Mouse (Mus musculus): Measurements from ENCODE around the gene Gbx2. TPM values are rescaled to one million over a fixed set of nuclear protein-coding genes. Genes with fewer than 3 reads are reported as not detected.

Gene Gbx2
- total RNA-seq, 2 experiments from 2014 or later = not detected

DNA sequence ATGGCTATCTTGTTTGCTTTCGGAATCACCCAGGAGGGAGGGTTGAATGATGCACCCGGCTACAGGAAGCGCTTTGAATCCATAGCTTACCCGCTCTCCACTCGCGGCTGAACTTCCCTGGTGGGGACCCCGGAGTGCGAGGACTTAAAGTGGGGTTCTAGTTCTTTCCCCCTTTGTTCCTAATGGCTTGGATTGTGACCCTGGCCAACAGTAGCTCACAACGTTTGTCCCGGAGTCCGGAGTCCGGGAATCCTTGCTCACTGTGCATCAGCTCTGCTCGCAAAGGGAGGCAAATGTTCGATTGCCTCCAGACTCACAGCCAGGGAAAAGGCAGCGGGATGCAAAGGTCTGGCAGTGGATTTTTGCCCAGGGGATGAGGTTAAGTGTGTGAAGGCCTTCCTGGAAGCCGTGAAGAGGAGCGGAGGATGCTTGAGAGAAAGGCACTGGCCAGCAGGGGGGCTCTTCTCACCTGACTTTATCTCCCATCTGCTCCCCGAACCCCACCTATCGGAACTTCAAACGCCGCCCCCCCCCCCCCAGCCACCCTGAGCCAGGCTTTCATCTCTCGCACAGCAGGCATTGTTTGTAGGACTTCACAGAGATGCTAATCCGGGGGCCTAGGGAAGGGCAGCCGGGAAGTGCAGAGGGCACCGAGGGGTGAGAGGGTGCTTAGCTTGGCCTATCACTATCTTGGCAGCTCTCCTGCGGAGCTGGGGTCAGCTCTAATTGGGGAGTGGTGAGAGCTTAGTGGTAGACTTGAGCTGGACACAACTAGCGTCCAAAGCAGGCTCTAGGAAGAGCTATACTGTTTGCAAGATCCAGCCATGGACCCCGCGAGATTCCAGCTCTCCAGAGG is 4.7 kb upstream of the Gbx2 start:
- DNase-seq (ENCODE audit: low spot score in 2 of 2) = no peak

- no peak for DNase-seq (ENCODE audit: low spot score in 2 of 2)
These were observed 3.6 kb upstream of the Gbx2 start for GRCm38 (mm10) chr1:89934316-89935260.

DNA sequence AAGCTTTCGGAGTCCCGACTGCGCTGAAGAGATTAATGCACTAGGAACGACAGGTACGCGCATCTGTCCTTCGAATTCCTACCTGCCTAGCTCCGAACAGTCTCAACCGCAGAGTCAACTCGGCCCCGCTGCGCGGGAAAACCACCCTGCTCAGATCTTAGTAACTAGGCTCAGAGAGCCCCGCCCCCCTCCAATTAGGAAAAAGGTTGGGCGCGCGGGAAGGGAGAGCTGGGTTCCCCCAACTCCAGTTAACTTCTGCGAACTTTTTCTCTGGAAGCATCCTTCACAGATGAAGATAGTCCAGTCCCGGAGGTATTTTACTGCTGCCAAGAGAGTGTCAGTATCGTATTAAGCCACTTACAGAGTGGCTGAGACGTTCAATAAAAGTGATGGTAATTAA is 2.8 kb upstream of the Gbx2 start:
- no peak for DNase-seq (ENCODE audit: low spot score in 2 of 2)

GRCm38 (mm10) chr1:89933028-89933427 is 2.0 kb upstream of the Gbx2 start:
- no peak for DNase-seq (ENCODE audit: low spot score in 2 of 2)

DNA sequence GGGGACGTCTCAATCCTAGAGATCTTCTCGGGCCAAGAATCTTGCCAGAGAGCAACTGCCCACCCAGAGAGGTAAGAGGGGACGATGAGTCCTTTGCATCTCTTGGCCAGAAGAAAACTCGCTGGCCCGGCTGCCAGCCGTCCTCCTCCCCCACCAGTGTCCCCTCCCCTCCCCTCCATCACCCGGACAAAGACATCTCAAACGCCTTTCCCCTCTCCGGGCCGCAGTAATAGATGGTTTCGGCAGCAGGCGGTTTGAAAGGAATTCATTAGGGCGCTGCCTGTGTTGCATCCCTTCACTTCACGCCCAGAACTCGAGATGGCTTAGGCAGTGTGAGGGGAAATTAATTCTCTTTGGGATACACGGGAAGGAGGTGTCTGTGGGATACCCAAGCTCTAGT is 1.6 kb upstream of the Gbx2 start:
- no peak for DNase-seq (ENCODE audit: low spot score in 2 of 2)

DNA sequence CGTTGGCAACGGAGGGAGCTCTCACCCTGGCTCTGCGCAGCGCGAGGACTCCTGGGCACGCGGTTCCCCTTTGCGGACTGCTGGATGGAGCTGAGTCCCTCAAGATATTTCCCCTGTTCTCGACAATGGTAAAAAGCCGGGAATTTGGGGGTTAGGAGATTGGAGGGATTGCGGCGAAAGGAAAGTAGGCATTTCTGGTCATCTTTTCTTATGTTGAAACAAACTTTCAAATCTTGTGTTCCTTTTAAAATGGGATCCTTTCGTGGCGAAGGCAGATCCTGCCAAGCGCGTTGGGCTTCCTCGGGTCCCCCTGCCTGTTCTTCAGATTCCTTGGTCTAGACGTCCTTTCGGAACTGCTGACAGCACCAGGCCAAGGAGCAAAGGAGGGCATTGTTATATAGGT is 1.0 kb upstream of the Gbx2 start:
- DNase-seq (ENCODE audit: low spot score in 2 of 2) = no peak

DNA sequence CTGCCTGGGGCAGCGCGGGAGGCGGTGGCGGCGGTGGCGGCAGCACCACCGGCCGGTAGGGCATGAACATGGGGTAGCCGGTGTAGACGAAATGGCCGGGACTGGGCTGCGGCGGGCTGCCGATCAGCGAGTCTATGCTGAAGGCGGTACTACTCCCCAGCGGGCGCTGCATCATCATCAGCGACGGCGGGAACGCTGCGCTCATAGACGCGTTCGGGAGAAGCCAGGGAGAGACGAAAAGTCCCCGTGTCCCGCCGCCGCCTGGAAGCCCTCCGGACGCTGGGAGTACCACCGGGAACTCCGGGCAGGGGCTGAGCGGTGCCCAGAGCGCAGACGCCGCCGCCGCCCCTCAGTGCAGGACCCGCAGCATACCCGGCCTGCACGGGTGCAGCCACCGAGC is 428 bp downstream of the Gbx2 start:
- DNase-seq (ENCODE audit: low spot score in 2 of 2) = no peak

DNA sequence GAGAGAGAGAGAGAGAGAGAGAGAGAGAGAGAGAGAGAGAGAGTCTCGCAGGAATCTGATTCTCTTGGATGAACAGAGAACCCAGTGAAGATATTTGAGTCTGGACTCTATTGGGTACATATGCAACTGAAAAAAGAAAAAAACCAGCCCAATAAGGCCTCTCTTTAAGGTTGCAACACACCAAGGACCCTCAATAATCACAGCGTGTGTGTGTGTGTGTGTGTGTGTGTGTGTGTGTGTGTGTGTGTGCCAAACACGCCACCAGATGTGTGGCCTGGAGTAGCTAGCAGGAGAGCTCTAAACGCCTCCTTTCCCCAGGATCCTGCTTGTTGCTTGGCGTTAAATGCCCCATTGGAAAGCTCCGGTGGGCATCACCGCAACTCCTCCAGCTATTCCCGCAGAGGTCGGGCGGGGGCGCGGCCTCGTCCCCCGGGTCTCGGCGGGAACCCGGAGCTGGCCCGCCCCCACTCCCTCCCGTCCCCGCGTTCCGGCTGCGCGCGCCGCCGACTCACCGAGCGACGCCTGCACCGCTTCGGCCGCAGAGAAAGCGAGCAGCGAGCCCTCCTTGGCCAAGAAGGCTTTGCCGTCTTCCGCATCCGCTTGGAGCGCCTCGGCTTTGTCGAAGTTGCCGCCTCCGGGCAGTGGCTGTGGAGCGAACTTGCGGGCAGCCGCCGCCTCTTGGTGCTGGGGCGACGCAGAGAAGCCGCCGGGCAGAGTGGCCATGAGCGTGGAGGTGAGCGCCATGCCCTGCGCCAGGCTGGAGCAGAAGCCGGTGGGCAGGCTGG is 1.1 kb downstream of the Gbx2 start:
- no peak for DNase-seq (ENCODE audit: low spot score in 2 of 2)

- no peak for DNase-seq (ENCODE audit: low spot score in 2 of 2)
These were observed 1.8 kb downstream of the Gbx2 start for GRCm38 (mm10) chr1:89929181-89929580.

- no peak for DNase-seq (ENCODE audit: low spot score in 2 of 2)
These were observed 2.3 kb downstream of the Gbx2 start for GRCm38 (mm10) chr1:89928676-89929075.

DNA sequence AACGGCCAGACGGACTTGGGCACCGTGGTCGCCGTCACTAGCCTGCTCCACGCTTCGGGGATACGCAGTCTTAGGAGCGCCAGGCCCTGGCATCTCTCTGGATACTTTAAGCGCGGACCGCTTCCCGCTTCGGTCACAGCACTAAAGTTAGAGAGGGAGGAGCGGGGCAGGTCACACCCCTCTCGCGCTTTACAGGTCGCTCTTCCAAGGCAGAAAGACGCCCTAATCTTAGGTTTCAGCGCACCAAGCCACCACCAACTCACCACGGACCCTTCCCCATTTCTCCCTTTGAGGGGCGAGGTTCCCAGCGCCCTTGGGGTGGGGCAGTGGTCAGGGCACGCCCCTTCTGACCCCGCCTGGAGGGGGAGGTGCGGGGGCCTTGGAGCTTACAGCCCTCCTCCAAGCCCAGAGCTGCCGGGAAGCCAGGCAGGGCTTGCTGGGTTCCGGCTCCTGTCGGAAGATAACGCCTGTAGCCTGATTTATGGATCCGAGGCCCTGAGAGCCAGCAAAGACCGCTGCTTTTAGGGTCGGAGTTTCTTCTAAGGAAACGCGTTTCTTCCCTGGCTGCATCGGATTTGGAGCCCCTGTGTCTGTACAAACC is 3.8 kb downstream of the Gbx2 start:
- DNase-seq (ENCODE audit: low spot score in 2 of 2) = no peak

DNA sequence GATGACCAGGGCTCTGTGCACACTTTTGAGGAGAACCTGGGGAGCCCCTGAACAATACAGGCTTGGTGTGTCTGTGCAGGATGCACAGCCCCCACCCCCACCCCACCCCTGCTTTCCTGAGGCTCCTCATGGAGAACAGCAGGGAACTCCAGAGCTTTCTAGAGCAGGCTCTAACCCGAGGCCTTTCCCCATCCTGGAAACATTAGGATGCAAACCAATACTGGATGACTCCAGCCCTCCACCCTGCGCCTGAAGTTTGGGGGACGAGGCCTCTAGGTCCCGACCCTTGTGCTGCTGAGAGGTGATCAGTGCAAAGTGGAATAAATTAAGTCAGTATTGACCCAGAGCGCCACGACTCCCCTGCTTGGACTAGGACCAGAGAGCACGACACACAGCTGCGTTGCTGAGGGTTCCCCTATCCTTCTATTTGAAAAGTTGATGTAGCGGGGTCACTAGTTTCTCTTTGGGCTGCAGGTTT is 4.4 kb downstream of the Gbx2 start:
- no peak for DNase-seq (ENCODE audit: low spot score in 2 of 2)

DNA sequence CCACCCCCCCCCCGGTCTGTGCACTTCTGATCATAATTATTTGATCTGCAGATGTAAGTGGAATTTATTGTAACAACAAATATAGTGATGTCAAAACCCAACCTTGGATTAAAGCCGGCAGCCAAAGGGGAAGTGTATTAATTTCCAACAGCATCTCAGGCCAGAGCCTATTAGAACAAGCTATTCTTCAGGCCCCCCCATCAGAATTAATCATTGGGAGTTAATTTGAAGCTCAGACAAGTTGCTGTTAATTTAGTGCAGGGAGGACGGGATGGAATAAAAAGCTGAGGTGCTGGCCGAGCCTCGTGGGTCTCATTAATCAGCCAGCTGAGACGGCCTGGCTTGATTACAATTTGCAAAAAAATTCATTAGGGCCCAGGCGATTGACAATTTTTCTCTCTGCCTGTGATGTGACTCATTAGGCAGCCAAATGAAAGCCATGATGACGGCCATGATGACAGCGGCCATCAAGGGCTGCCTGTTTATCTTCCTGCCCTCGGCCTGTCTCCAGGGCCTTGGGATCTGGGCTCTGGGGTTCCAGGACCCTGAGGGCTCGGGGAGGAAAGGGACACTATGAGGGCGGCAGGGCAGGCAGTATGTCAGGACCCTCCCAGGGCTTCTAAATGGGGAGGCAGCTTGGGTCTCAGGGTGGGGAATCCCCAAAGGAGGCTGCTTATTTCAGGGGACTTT is 5.3 kb downstream of the Gbx2 start:
- no peak for DNase-seq (ENCODE audit: low spot score in 2 of 2)

DNA sequence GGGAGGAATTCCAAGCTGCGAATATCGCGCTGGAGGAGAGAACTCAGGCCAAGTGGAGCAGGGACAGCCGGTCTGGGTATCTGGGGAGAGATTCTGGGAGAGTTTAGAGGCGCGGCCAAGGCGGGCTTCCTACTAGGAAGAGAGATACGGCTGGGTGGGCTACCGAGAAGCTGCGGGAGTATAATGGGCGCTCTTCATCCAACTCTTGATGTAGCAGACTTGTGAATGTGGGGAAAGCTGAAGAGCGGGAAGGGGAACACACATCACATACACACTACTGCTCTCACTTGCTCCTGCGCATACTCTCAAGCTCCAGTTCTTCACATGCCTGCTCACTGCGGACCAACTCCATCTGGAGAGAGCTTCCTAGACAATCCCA is 7.3 kb downstream of the Gbx2 start:
- no peak for DNase-seq (ENCODE audit: low spot score in 2 of 2)

DNA sequence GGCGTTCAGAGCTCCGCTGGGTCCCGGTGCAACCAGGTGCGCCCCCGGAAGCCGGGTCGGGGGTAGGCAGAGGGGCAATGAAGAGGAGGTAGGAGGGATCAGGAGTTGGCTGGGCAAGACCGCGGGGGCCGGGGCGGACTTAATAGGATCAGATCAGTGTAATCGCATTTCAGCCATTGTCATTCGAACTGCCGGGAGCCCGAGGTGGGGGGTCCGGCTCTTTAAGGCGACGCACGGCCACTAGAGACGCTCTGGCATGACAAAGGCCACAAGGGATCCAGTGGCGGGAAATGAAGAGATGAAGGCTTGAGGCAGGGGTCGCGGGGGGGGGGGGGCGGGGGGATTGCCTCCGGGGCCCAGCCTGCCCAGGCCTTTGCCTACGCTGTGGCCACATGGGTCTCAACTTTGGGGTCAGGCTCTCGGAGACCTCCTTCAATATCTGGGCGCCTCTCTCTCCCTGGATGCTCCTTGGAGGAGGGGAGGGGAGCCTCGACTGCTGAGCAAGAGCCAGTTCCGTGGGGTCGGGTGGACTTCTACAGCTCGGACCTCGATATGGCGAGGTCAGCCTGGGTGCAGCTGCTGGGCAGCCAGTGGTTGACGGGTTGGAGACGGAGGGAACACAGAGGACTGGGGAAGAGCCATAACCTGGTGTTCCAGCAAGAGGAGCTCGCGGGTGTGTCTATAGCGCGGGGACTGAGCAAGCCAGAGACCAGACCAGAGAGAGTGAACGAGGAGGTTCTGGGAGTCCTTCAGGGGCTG is 7.9 kb downstream of the Gbx2 start:
- no peak for DNase-seq (ENCODE audit: low spot score in 2 of 2)

DNA sequence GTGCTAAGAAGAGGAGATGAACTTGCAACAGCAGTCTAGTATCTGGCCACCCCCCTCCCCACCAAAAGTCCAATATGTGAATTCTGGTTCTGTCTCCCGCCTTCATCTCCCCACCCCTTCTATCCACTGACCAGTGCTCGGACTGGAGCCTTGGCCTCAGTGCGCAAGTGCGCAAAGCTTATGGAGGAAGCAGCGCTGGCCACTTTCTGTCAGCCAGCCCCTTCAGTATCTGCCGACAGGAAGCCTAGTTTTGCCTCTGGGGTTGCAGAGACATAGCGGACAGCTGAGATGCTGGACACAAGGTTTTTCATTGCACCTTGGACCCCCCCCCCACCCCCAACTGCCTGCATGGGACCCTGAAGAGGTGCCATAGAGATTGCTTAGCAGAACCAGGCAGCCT is 8.7 kb downstream of the Gbx2 start:
- no peak for DNase-seq (ENCODE audit: low spot score in 2 of 2)

DNA sequence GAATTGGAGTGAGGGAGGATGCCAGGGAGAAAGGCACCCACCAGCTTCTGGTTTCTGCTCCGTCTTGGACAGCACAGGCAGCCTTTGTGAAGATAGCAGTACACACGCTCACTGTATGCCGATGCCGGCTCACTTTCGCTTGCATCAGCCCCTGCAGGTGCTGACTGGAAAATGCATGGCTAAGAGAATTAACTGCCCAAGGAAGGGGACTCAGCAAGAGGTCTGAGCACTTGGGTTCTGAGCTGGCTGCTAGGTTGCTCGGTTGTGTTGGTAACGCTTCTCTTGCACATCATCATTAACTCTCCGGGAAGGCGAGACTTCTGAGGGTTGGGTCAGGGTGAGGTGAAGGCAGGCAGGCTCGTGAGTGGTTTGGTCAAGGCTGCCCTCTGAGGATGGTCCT is 9.2 kb downstream of the Gbx2 start:
- DNase-seq (ENCODE audit: low spot score in 2 of 2) = no peak

DNA sequence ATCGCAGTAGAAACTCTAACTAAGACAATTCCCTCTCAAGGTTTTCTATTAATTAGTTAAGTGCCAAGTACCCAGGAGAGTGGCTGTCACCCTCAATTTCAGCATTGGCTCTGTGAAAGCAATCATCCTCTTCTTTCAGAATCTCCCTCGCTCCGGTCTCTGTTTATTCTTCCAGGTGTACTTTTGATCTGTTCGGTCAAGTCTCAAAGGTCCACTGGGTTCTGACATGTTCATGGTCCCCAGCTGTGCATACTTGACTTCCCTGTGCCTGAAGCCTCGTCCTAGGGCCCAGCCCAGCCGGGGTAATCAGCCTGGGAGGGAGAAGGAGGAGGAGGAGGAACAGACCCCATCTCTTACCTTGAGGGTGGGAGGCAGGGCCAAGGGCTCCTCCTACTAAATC is 11.8 kb downstream of the Gbx2 start:
- no peak for DNase-seq (ENCODE audit: low spot score in 2 of 2)

DNA sequence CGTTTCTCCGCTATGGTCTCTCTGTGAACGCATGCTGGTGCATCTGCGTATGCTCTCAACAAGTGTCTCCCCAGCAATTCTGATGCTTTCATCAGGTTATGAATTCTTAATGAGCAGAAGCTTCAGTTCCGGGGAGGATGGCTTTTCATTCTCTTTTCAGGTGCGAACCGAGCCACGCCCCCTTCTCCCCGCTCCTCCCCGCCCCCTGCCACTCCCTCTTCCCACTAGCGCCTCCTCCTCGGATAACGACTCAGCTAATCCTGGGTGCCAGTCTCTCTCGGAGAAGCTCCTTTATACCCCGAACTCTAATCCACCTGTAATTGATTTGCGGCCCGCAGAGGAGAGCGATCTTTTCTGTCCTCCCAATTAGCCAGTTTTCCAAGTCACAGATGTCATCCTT is 12.9 kb downstream of the Gbx2 start:
- DNase-seq (ENCODE audit: low spot score in 2 of 2) = no peak

- no peak for DNase-seq (ENCODE audit: low spot score in 2 of 2)
These were observed 17.4 kb downstream of the Gbx2 start for GRCm38 (mm10) chr1:89913611-89914010.

All from gastrocnemius, postnatal 4 days (tissue).